Mouse (Mus musculus) adrenal gland, postnatal 36 days (tissue): Measurements from ENCODE around the gene Wnk2. TPM values are rescaled to one million over a fixed set of nuclear protein-coding genes. Genes with fewer than 3 reads are reported as not detected.
"Not testable (repeated sequence)": the region's sequence is repeated elsewhere in the genome, so short reads cannot be mapped to it uniquely, and the experiment has no call there.

Source experiments
- DNase-seq, 2 experiments: peaks; one replicate each; pipeline ENCODE4 v3.0.0; 2021; ENCODE audit warnings: mixed read lengths in 1 of 2
- total RNA-seq, 2 experiments: library from RNA; stranded (reverse); gene quantifications; 2 replicates each; pipeline ENCODE4 v1.2.3; 2021

Wnk2 gene
- total RNA-seq, 2 experiments from 2014 or later, result 2.0 TPM

- DNase-seq, result peak in 1 of 2 experiments; percentile 22
These were observed 54.3 kb downstream of the Wnk2 start for GRCm38 (mm10) chr13:49093471-49093891.

- no peak for DNase-seq
These were observed 55.2 kb downstream of the Wnk2 start for GRCm38 (mm10) chr13:49092596-49092995.

GRCm38 (mm10) chr13:49090176-49090575 lies 57.6 kb downstream of the Wnk2 start:
- no peak for DNase-seq

- peak; percentile 59 to 62 for DNase-seq
These were observed 58.9 kb downstream of the Wnk2 start for GRCm38 (mm10) chr13:49088874-49089273.

GRCm38 (mm10) chr13:49087420-49087819 lies 60.4 kb downstream of the Wnk2 start:
- peak; percentile 69 to 70 for DNase-seq

GRCm38 (mm10) chr13:49086431-49086830 lies 61.4 kb downstream of the Wnk2 start:
- no peak for DNase-seq

GRCm38 (mm10) chr13:49085211-49085610 lies 62.6 kb downstream of the Wnk2 start:
- DNase-seq, result no peak

- DNase-seq, result no peak
These were observed 63.0 kb downstream of the Wnk2 start for GRCm38 (mm10) chr13:49084781-49085180.

GRCm38 (mm10) chr13:49083941-49084340 lies 63.9 kb downstream of the Wnk2 start:
- DNase-seq, result no peak

GRCm38 (mm10) chr13:49082151-49082879 lies 65.5 kb downstream of the Wnk2 start:
- no peak for DNase-seq

- DNase-seq, result no peak
These were observed 71.6 kb downstream of the Wnk2 start for GRCm38 (mm10) chr13:49076196-49076595.

GRCm38 (mm10) chr13:49075377-49075776 lies 72.4 kb downstream of the Wnk2 start:
- DNase-seq, result no peak

- DNase-seq, result no peak
These were observed 74.5 kb downstream of the Wnk2 start for GRCm38 (mm10) chr13:49073295-49073694.

- no peak for DNase-seq
These were observed 76.0 kb downstream of the Wnk2 start for GRCm38 (mm10) chr13:49071861-49072260.

GRCm38 (mm10) chr13:49069979-49070378 lies 77.8 kb downstream of the Wnk2 start:
- no peak for DNase-seq

GRCm38 (mm10) chr13:49069393-49069792 lies 78.4 kb downstream of the Wnk2 start:
- DNase-seq, result no peak

- DNase-seq, result no peak
These were observed 83.6 kb downstream of the Wnk2 start for GRCm38 (mm10) chr13:49064257-49064656.

- DNase-seq, result no peak
These were observed 87.4 kb downstream of the Wnk2 start for GRCm38 (mm10) chr13:49060456-49060855.

- DNase-seq, result peak; percentile 47 to 54
These were observed 89.3 kb downstream of the Wnk2 start for GRCm38 (mm10) chr13:49058528-49058927.

GRCm38 (mm10) chr13:49056304-49056703 lies 91.5 kb downstream of the Wnk2 start:
- no peak for DNase-seq

GRCm38 (mm10) chr13:49054753-49055152 lies 93.1 kb downstream of the Wnk2 start:
- not testable (repeated sequence) for DNase-seq

- DNase-seq, result no peak
These were observed 94.5 kb downstream of the Wnk2 start for GRCm38 (mm10) chr13:49053333-49053732.

GRCm38 (mm10) chr13:49052512-49052911 lies 95.3 kb downstream of the Wnk2 start:
- peak; percentile 18 to 43 for DNase-seq

- DNase-seq, result no peak
These were observed 100.4 kb downstream of the Wnk2 start for GRCm38 (mm10) chr13:49047393-49047792.
